Mouse (Mus musculus): ENCODE data around the gene Ppp1r10. TPM values are rescaled to one million over a fixed set of nuclear protein-coding genes. Genes with fewer than 3 reads are reported as not detected.
"Not testable (repeated sequence)": the region's sequence is repeated elsewhere in the genome, so short reads cannot be mapped to it uniquely, and the experiment has no call there.

The Ppp1r10 gene
- polyA plus RNA-seq, 2 experiments = 15.4 to 15.6 TPM

GRCm38 (mm10) chr17:35929534-35929933, 13.3 kb downstream of the Ppp1r10 start:
- peaks cover 67% of the 10 kb centered on the region for H3K36me3 ChIP-seq (replicated peaks; ENCODE audit: control insufficient read depth, insufficient read depth, low read depth)
- H3K9me3 ChIP-seq (ENCODE audit: control insufficient read depth, low read length) = no peaks in the 10 kb centered on the region
- ATAC-seq (ENCODE audit: insufficient read depth) = no peak
- no peak overlapping the region for H3K27ac ChIP-seq
- H3K27me3 ChIP-seq (ENCODE audit: control insufficient read depth, insufficient read depth, low read length) = no peaks in the 10 kb centered on the region
- no peak for DNase-seq (ENCODE audit: low read depth in 3 of 3, low spot score in 3 of 3)
- H3K4me2 ChIP-seq (ENCODE audit: low read depth) = no peak overlapping the region
- no peak overlapping the region for H3K4me3 ChIP-seq (ENCODE audit: insufficient read depth in 1 of 2, low read depth in 2 of 2, low read length in 2 of 2)
- H3K4me1 ChIP-seq (replicated peaks; ENCODE audit: control insufficient read depth in 2 of 2, insufficient read depth in 2 of 2, low read length in 1 of 2) = peaks cover 17 to 27% of the 10 kb centered on the region in 2 experiments
- H3K9ac ChIP-seq (replicated peaks) = no peak overlapping the region
- WGBS (ENCODE audit: insufficient replicate concordance) = 93% methylated on average over 2 of the region's 2 CpGs
- TF ChIP-seq EP300 (IDR thresholded peaks at IDR 0.05; ENCODE audit: low read depth) (no peak), CTCF (IDR thresholded peaks at IDR 0.05; ENCODE audit: low read depth) (no peak)

- ATAC-seq (ENCODE audit: insufficient read depth) (no peak), DNase-seq (ENCODE audit: low read depth in 3 of 3, low spot score in 3 of 3) (no peak)
- Histone ChIP-seq H3K4me3 (ENCODE audit: insufficient read depth in 1 of 2, low read depth in 2 of 2, low read length in 2 of 2) (no peak overlapping the region), H3K4me1 (replicated peaks; ENCODE audit: control insufficient read depth in 2 of 2, insufficient read depth in 2 of 2, low read length in 1 of 2) (peaks cover 13 to 21% of the 10 kb centered on the region in 2 experiments), H3K9ac (replicated peaks) (no peak overlapping the region), H3K27ac (no peak overlapping the region), H3K4me2 (ENCODE audit: low read depth) (no peak overlapping the region), H3K36me3 (replicated peaks; ENCODE audit: control insufficient read depth, insufficient read depth, low read depth) (peaks cover 56% of the 10 kb centered on the region), H3K27me3 (ENCODE audit: control insufficient read depth, insufficient read depth, low read length) (no peaks in the 10 kb centered on the region), H3K9me3 (ENCODE audit: control insufficient read depth, low read length) (no peaks in the 10 kb centered on the region)
- no peak for TF ChIP-seq CTCF (IDR thresholded peaks at IDR 0.05; ENCODE audit: low read depth)
- no peak for TF ChIP-seq EP300 (IDR thresholded peaks at IDR 0.05; ENCODE audit: low read depth)
- WGBS (ENCODE audit: insufficient replicate concordance) = 92% methylated on average over 12 of the region's 12 CpGs
Observed at GRCm38 (mm10) chr17:35930627-35931026, 14.4 kb downstream of the Ppp1r10 start.

GRCm38 (mm10) chr17:35932608-35933007, 16.4 kb downstream of the Ppp1r10 start:
- Histone ChIP-seq H3K4me3 (ENCODE audit: insufficient read depth in 1 of 2, low read depth in 2 of 2, low read length in 2 of 2) (no peak overlapping the region), H3K36me3 (replicated peaks; ENCODE audit: control insufficient read depth, insufficient read depth, low read depth) (peaks cover 40% of the 10 kb centered on the region), H3K27ac (no peak overlapping the region), H3K27me3 (ENCODE audit: control insufficient read depth, insufficient read depth, low read length) (no peaks in the 10 kb centered on the region), H3K9me3 (ENCODE audit: control insufficient read depth, low read length) (no peaks in the 10 kb centered on the region), H3K9ac (replicated peaks) (no peak overlapping the region), H3K4me2 (ENCODE audit: low read depth) (no peak overlapping the region), H3K4me1 (replicated peaks; ENCODE audit: control insufficient read depth in 2 of 2, insufficient read depth in 2 of 2, low read length in 1 of 2) (peaks cover 4 to 7% of the 10 kb centered on the region in 2 experiments; a peak in 3 of 4 replicates)
- WGBS (ENCODE audit: insufficient replicate concordance) = 78% methylated on average over 4 of the region's 4 CpGs
- TF ChIP-seq EP300 (IDR thresholded peaks at IDR 0.05; ENCODE audit: low read depth) (no peak), CTCF (IDR thresholded peaks at IDR 0.05; ENCODE audit: low read depth) (no peak)
- ATAC-seq (ENCODE audit: insufficient read depth) = no peak
- DNase-seq (ENCODE audit: low read depth in 3 of 3, low spot score in 3 of 3) = no peak

- not testable (repeated sequence) for H3K4me2 ChIP-seq (ENCODE audit: low read depth); H3K27ac ChIP-seq; H3K36me3 ChIP-seq (replicated peaks; ENCODE audit: control insufficient read depth, insufficient read depth, low read depth); H3K27me3 ChIP-seq (ENCODE audit: control insufficient read depth, insufficient read depth, low read length); H3K4me1 ChIP-seq (replicated peaks; ENCODE audit: control insufficient read depth in 2 of 2, insufficient read depth in 2 of 2, low read length in 1 of 2); H3K9ac ChIP-seq (replicated peaks); ATAC-seq (ENCODE audit: insufficient read depth); H3K4me3 ChIP-seq (ENCODE audit: insufficient read depth in 1 of 2, low read depth in 2 of 2, low read length in 2 of 2); DNase-seq (ENCODE audit: low read depth in 3 of 3, low spot score in 3 of 3); H3K9me3 ChIP-seq (ENCODE audit: control insufficient read depth, low read length)
- 79% methylated on average over 14 of the region's 14 CpGs for WGBS (ENCODE audit: insufficient replicate concordance)
Observed at GRCm38 (mm10) chr17:35935763-35936162, 19.5 kb downstream of the Ppp1r10 start.

GRCm38 (mm10) chr17:35937700-35938348, 21.6 kb downstream of the Ppp1r10 start:
- 17% methylated on average over 2 of the region's 2 CpGs for WGBS (ENCODE audit: insufficient replicate concordance)
- TF ChIP-seq CTCF (IDR thresholded peaks at IDR 0.05; ENCODE audit: low read depth) = peak; percentile 93
- TF ChIP-seq EP300 (IDR thresholded peaks at IDR 0.05; ENCODE audit: low read depth) = no peak
- ATAC-seq (ENCODE audit: insufficient read depth) = 0 out of 2 replicates have a peak, but pooled peaks have one; percentile 45

More at GRCm38 (mm10) chr17:35937700-35938348, 21.6 kb downstream of the Ppp1r10 start:
- Histone ChIP-seq H3K4me1 (replicated peaks; ENCODE audit: control insufficient read depth in 2 of 2, insufficient read depth in 2 of 2, low read length in 1 of 2) (no peaks in the 10 kb centered on the region), H3K27me3 (ENCODE audit: control insufficient read depth, insufficient read depth, low read length) (no peaks in the 10 kb centered on the region), H3K36me3 (replicated peaks; ENCODE audit: control insufficient read depth, insufficient read depth, low read depth) (no peaks in the 10 kb centered on the region), H3K4me3 (ENCODE audit: insufficient read depth in 1 of 2, low read depth in 2 of 2, low read length in 2 of 2) (no peak overlapping the region), H3K4me2 (ENCODE audit: low read depth) (no peak overlapping the region), H3K27ac (no peak overlapping the region), H3K9ac (replicated peaks) (no peak overlapping the region), H3K9me3 (ENCODE audit: control insufficient read depth, low read length) (no peaks in the 10 kb centered on the region)
- DNase-seq (ENCODE audit: low read depth in 3 of 3, low spot score in 3 of 3) = peak in 2 of 3 experiments; percentile 39 to 45
